Comparison of ENCODE assay signal across 9 mouse cellular contexts in the genomic region with DNA sequence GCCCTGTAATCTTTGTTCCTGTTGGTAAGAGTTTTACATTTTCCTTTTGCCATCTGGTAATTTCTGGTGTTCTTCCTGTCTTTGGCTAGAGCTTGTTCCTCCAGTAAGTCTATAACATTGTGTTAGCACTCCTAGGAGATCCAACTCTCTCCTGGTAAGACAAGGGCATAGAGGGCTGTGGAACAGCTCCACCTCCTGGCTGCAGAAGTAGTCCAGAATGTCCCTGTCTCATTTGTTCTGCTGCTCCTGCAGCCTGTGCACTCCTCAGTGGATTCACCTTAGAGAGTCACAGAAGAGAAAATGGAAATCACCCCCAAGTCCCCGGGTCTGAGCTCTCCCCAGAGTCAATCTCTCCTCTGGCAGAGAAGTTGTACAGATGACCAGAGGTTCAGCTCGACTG.
A peak's percentile ranks its signal among the peaks of the same experiment; 100 is the strongest.
DNase-seq lines count a peak whose midpoint lies in the region; TF ChIP-seq lines count a peak whose summit lies in the region.
"Had no signal": no experiment of that assay in that cellular context is flagged by ENCODE, and none has a peak within 500 bp of the region (broad histone marks: within the 10 kb centered on the region; RNA-seq: fewer than 3 reads in every experiment).

No protein-coding gene starts in this region.

- no peak for TF ChIP-seq POLR2A in kidney, adult 2 months (IDR thresholded peaks at IDR 0.05; ENCODE audit: low read depth, low read length)
- TF ChIP-seq POLR2A in testis, adult 2 months (IDR thresholded peaks at IDR 0.05; ENCODE audit: control insufficient read depth, low read depth, low read length): no peak

- no peak overlapping the region for H3K4me3 ChIP-seq in kidney, adult 2 months (ENCODE audit: insufficient read depth, low read depth, low read length)
- no peak overlapping the region for H3K4me3 ChIP-seq in testis, adult 2 months (ENCODE audit: control insufficient read depth, low read depth, low read length)

- H3K4me1 ChIP-seq in kidney, adult 2 months (ENCODE audit: control insufficient read depth, insufficient read depth, low read length): no peaks in the 10 kb centered on the region
- no peaks in the 10 kb centered on the region for H3K4me1 ChIP-seq in testis, adult 2 months (ENCODE audit: control insufficient read depth, insufficient read depth, low read length)

- H3K27me3 ChIP-seq in kidney, adult 2 months (replicated peaks; ENCODE audit: control insufficient read depth, insufficient read depth, low read length): no peaks in the 10 kb centered on the region
- H3K27me3 ChIP-seq in testis, adult 2 months (ENCODE audit: control insufficient read depth, insufficient read depth, low read length): no peaks in the 10 kb centered on the region

- DNase-seq in adrenal gland, postnatal 14 days: peak; percentile 9
- DNase-seq in adrenal gland, postnatal 4 days (ENCODE audit: low spot score in 2 of 2): no peak
- DNase-seq in kidney, adult 9 months: peak; percentile 1
- DNase-seq in kidney, adult 2 months: no peak
- no peak for DNase-seq in testis, postnatal 14 days (ENCODE audit: low spot score)
- no peak for DNase-seq in spleen, postnatal 4 days (ENCODE audit: low spot score in 2 of 2)
- no peak for DNase-seq in neural tube, embryonic 10.5 days (ENCODE audit: extremely low spot score, low spot score)
- DNase-seq: lung, postnatal 10 days had no signal

- TF ChIP-seq CTCF in kidney, adult 2 months (conservative IDR thresholded peaks at IDR 0.05; ENCODE audit: insufficient read depth, insufficient read length, low read depth, low read length): no peak
- TF ChIP-seq CTCF in testis, adult 2 months (IDR thresholded peaks at IDR 0.05; ENCODE audit: control insufficient read depth, insufficient read depth, insufficient replicate concordance, low read depth, low read length): 0 out of 2 replicates have a peak, but pooled peaks have one; percentile 6

- no peak overlapping the region for H3K27ac ChIP-seq in kidney, adult 2 months (ENCODE audit: insufficient read depth, low read depth, low read length)
- no peak overlapping the region for H3K27ac ChIP-seq in testis, adult 2 months (ENCODE audit: control insufficient read depth, insufficient read depth, low read depth, low read length)

- H3K36me3 ChIP-seq in kidney, adult 2 months (ENCODE audit: control insufficient read depth, insufficient read depth, low read length): no peaks in the 10 kb centered on the region
- H3K36me3 ChIP-seq in testis, adult 2 months (ENCODE audit: control insufficient read depth, insufficient read depth, low read length): no peaks in the 10 kb centered on the region

- WGBS in kidney, adult 2 months: 40% methylated on average over 2 of the region's 2 CpGs

Comparison
In these comparisons a context has a peak if more than half of its experiments do, and no peak if none do; other contexts are left out.
1. DNase-seq: peak in adrenal gland, postnatal 14 days (single experiment) and kidney, adult 9 months (single experiment); none in adrenal gland, postnatal 4 days (0 of 2), kidney, adult 2 months (single experiment), testis, postnatal 14 days (single experiment), spleen, postnatal 4 days (0 of 2) and neural tube, embryonic 10.5 days (single experiment).